Mouse (Mus musculus): ENCODE data around the gene Lmo2.
"Not testable (repeated sequence)": the region's sequence is repeated elsewhere in the genome, so short reads cannot be mapped to it uniquely, and the experiment has no call there.

Lmo2 gene

DNA sequence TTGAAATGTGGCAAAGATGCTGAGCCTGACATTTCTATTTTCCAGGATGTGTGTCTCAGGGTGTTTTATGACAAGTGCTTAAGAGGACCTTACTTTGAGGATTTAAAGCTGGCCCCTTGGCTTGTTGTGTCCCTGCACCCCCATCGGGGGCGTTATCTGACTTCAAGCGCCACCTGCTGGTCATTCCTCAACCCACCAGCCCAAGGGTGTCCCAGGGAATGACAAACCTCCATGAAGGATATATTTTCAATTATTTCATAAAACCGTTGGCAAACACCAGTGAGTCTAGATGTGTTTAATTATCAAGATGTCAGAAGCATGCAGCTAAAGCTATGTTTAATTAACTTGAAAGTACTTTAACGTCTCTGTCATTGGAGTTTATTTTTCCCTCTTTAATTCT, 24.5 kb downstream of the Lmo2 start:
- DNase-seq (ENCODE audit: low spot score): peak; percentile 91

DNA sequence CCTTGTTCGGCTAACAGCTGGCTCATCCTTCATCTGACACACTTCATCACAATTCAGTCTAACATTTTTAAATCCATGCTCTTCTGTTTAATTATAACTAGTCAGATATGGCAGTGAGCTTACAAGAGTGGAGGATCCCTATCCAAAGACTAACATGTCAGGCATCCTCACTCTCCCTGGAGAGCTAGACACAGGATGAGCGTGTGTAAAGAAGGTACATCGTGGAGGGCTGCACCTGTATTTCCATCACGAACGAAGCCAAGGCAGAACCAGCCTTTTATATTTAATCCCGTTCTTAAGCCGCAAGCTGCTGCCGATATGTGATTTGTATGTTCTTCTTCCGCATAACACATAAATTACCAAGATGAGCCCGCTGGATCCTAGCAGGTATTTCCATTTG, 25.4 kb downstream of the Lmo2 start:
- no peak for DNase-seq (ENCODE audit: low spot score)

DNA sequence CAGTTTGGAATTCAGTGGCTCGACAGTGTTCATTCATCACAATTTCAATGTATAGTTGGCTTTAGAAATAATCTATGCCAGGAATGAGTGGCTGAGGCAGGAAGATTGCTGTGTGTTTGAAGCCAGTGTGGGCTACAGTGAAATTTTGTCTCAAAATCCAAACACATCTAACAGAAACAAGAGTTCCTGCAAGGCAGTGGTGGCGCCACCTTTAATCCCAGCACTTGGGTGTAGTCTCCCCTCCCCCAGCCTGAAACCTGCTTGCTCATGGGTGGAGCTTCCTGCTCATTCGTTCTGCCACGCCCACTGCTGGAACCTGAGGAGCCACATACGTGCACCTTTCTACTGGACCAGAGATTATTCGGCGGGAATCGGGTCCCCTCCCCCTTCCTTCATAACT, 29.8 kb downstream of the Lmo2 start:
- not testable (repeated sequence) for DNase-seq (ENCODE audit: low spot score)

DNA sequence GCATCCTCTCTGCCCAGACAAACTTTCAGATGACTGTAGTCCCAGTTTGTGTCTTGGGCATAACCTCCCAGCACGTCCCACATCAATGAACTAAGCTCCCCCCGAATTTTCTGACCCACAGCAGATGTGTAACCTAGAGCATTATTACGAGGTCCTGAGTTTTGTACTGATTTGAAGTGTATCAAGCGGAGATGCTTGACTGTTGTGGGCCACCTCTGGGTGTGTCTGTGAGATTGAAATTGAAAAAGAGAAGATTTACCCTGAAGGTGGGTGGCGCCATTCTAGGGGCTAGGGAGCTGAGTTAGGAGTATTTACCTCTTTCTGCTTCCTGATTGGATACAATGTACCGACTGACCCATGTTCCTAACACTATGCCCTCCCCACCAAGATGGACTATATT, 31.9 kb downstream of the Lmo2 start:
- no peak for DNase-seq (ENCODE audit: low spot score)

DNA sequence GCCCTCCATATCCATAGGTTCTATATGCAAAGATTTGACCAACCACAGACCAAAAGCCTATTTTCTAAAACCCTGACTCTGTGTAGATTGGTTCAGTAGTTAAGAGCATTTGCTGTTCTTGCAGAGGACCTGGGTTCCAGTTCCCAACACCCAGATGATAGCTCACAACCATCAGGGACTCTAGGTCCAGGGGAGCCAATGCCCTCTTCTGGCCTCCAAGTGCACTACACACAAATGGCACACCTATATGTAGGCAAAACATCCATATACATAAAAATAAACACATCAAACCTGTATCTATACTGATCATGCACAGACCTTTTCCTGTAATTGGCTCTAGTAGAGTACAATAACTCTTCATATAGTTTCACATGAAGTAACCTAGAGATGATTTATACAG, 33.5 kb downstream of the Lmo2 start:
- DNase-seq (ENCODE audit: low spot score): no peak

DNA sequence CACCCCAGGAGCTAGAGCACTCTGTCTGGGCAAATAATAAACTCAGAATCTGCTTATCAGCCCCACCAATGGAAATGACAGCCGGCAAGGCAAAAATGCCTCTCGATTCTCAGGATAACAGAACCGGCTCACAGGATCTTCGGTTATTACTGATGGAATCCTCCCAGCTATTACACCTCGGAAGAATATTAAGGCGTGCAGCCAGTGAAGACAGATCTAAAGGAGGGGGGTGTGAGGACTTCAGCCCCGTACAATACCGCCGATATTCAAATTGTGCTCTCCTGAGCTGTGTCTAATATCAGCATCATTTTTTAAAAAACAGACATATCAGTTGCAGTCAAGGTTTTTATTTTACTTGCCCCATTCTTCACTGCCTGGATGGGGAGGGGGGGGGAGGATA, 34.4 kb downstream of the Lmo2 start:
- no peak for DNase-seq (ENCODE audit: low spot score)

DNA sequence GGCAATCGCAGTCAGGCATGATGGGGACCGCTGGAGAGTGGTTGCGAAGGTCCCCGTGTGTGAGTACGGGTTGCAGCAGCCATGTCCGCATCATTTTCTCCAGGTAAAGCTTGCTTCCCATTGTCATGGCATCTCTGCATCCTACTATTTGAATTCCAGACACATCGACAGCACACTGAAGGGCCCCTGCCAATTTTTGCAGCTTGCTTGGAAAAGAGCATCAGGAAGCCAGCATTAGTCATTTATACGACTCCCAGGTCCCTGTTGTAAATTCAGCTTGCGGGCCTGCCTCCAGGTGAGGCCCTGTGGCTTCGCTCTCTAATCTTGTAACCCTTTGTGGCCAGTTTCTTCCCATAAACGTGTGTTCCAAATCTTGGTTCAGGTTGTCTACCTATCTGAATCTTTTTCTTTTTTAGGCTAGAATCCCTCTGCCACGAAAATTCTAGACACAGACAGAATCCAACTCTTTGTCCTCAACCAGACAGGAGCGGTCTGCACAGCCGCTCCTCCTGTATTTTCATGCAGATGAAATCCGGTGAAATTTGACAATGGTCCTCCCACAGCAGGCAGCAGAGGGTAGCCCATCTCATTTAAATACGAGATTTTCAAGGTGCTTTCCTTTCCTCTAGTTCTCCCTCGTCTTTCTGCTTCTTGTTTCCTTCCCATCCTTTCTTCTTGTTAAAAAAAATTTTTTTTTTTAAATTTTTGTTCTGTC, 35.0 kb downstream of the Lmo2 start:
- no peak for DNase-seq (ENCODE audit: low spot score)

DNA sequence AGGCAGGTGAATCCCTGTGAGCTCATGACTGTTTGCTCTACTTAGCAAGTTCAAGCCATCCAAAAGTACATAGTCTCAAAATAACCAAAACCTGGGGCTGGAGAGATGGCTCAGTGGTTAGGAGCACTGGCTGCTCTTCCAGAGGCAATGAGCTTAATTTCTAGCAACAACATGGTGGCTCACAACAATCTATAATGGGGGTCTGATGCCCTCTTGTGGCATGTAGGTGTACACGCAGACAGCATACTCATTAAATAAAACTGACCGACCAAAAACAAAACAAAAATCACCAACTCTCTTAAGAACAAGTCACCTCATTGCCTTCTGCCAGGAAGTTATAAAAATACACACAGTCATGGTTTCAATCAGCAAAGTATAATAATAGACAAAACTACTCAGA, 43.3 kb downstream of the Lmo2 start:
- DNase-seq (ENCODE audit: low spot score): peak; percentile 67

DNA sequence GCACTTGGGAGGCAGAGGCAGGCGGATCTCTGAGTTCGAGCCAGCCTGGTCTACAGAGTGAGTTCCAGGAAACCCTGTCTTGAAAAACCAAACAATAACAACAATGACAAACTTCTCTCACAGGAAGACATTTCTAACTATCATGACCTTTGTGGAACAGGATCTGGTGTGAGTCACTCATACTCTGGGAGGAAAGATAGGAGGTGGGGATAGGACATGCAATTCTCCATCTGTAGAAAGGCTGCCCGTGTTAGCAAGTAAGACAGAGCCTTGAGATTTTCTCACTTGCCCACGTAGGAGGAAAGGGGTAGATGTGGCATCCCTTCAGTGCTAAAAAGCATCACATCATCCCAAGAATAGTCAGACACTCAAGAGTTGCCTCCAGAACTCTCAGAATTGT, 44.1 kb downstream of the Lmo2 start:
- no peak for DNase-seq (ENCODE audit: low spot score)

DNA sequence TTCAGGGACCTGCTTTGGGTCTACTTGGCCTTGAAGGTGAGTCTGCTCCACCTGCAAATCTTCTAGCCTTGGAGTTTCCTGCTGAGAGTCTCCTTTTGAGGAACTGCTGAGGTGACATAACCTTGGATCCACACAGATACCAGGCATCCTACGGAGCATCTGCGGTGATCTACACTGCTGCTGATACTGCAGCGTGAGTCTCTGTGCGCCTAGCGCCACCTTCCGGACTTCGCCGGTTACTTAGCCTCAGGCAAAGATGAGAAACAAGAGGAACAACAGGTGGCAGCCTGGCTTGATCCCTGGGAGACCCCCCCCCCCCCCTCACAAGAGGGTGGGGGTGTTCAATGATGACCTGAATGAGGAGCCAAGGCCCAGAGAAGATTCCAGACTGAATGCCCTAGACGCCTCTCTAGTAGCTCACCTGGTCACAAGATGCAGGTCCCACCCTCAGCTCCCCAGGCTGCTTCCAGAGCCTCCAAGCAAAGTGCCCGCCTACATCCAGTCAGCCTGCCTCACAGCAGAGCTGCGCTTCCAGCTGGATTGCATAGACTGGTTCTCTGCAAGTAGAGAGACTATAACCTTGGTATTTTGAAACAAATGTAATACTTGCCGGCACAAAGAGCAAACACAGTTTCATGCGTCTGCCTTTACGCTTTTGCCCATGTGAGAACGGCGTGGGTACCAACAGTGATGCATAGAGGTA, 45.1 kb downstream of the Lmo2 start:
- peak; percentile 81 for DNase-seq (ENCODE audit: low spot score)

DNA sequence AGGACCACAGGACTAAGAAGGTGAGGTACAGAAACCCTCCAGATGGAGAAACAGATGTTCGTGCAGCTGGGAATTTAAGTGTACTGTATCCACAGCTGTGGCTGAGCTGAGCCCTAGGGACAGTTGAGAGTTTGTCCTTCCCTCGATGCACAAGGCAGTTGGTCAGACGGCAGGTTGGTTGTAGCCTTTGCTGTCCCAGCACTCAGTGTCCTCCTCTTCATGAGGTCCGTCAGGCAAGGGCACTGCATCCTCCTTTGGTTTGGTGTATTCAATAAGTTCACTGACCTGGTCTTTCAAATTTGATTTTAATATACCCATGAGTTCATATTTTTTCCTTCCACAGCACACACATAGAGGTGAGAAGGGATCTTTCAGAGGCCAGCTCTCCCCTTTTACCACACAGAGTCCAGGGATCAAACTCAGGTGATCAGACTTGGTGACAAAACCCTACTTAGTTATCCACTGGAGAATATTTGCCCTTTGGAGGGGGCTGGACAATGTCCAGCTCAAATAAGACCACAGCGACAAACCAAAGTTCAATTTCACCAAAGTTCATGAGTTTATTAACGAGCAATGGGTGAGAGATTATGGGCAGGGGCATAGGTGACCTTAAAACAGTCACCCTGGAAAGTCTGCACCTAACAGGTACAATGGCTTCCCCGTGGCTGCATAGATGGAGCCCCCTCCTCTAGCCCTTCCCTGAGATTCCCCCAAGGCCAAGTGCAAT, 50.2 kb downstream of the Lmo2 start:
- DNase-seq (ENCODE audit: low spot score): no peak

DNA sequence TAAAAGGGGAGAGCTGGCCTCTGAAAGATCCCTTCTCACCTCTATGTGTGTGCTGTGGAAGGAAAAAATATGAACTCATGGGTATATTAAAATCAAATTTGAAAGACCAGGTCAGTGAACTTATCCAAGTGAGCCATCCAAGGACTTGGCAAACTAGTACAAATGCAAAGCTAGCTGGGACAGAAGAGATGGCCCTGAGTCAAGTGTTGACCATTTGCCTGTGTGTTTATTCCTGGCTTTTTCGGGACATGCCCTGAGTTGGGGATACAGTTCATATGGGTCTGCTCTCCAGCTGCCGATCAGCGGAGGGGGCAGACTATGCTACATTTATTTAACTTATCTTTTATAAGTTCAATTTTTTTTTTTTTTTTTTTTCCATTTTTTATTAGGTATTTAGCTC, 51.1 kb downstream of the Lmo2 start:
- not testable (repeated sequence) for DNase-seq (ENCODE audit: low spot score)

DNA sequence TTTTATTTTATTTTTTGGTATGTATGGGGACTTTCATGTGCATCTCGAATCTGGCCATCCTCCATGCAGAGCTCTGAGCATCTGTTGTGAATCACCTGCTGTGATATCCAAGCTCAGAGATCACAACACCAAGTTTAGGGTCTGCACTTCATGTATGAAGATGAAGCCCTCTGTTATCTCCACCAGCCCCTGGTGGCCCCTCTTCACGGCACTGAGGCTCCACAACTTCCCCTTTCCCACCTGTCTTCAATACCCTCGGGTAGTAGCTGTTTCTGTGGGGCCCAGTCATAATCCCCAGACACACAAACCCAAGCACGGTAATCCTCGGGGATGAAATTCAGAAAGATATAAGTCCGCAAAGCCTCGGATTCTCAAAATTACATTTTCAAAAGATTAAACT, 65.3 kb downstream of the Lmo2 start:
- DNase-seq (ENCODE audit: low spot score): no peak

DNA sequence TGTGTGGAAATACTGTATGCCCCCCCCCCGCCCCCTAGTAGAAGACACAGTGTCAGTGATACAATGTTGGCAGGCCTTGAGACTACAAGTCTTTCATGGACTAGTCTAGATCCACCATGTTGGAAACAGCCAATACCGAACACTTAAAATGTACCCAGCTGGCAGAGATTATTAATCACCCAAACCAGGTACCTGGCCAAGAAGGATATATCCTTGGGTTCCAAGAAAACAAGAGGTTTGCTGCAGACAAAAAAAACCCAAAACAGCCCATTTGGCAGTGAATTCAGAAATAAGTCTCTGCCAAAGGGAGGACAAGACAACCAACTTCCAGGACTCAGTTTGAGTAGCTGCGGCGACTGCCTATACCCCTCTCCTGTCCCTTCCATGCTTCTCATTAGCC, 66.9 kb downstream of the Lmo2 start:
- DNase-seq (ENCODE audit: low spot score): no peak

DNA sequence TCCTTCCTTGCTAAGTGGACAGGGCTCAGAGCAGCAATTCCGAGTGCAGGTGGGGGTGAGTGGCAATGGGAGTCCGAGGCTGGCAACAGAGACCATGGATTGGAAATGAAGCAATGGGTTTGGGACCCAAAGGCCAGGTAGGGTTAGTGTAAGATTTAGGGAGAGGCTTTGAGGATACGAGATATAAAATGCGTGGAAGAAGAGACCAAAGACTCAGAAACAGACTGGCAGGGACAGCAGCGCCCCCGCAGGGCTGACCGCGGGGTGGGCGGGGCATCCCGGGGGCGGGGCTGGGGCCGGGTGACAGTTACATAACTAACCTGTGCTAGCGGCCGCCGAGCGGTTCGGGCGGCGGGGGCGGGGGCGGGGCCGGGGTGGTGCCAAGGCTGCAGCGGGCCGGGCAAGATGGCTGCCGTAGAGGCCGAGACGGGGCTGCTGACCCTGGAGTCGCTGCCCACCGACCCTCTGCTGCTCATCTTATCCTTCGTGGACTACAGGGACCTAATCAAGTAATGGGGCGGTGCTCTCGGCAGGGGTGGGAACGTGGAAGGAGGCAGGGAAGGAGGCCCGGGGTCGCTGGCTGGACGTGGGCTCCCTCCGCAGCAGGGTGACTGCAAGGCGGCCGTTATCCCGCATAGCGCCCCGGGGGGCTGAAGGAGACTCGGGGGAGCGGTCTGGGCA, 69.8 kb downstream of the Lmo2 start, which contains the start of gene Fbxo3:
Gene Fbxo3 (plus strand): TSS at position 264 of the 681 bp plus-strand sequence.
- peak; percentile 82 for DNase-seq (ENCODE audit: low spot score)

DNA sequence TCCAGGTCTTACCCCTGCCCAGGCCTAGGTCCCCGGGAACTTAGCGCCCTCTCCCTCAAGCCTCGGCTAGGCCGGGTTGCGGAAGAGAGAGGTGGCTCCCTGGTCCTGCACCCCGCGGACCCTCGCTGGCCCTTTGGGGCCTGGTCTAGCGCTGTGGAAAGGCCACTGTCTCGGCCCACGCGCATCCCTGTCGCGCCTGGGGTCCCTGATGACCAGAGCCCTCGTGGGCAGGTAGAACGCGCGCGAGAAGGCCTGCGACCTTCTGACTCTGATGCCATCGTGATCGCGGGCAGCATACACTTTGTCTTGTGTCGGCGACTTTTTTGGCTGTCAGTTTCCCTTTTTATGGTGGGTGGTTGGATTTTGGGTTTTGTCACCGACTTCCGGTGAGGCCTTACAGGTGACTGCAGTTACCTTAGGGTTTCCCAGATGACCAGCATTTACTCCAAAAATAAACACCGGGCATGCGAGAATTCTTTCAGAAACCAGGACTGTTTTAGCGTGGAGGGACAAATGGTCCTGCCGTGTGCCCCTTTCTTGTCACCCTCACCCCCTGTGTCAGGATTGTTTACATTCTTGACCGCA, 70.4 kb downstream of the Lmo2 start, which contains the start of gene 4931422A03Rik:
Gene 4931422A03Rik (minus strand): TSS at position 223 of the 585 bp plus-strand sequence.
- no peak for DNase-seq (ENCODE audit: low spot score)

DNA sequence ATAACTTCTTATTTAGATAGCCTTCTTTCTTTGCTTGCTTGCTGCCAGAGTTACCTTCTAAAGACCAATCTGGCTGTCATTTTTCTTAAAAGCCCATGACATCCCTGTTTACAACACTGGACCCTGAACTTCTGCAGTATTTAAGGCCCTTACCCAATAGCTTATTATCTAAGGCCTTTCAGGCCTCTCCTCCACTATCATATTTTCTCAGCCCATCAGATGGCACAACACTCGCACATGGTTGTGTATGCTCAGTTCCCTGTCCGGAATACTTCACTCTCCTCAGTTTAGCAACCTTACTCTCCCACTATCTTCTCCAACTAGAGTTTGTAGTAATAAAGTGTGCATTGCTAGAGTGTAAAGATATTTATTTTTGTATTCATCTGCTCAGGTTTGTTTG, 71.3 kb downstream of the Lmo2 start:
- no peak for DNase-seq (ENCODE audit: low spot score)

DNA sequence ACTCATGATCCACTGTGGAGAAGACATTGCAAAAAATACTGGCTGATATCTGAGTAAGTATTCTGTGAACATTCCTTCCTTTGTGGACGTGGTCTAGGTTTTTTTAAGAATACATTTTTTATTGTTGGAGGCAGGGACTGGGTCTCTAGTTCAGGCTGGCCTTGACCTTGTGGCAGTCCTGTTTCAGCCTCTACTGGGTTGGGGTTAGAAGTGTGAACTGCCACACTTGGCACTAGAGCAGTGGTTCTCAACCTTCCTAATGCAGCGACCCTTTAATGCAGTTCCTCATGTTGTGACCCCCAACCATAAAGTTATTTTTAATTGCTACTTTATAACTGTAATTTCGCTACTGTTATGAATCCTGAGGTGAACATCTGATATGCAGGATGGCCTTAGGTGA, 72.6 kb downstream of the Lmo2 start:
- no peak for DNase-seq (ENCODE audit: low spot score)
